Mouse (Mus musculus): ENCODE measurements around the gene Mfsd1.

GRCm38 (mm10) chr3:67583125-67583845 lies 744 bp downstream of the Mfsd1 start:
- TF ChIP-seq POLR2A (IDR thresholded peaks at IDR 0.05; ENCODE audit: borderline replicate concordance, insufficient read depth, low read length): no peak
- no peak for TF ChIP-seq CTCF (IDR thresholded peaks at IDR 0.05; ENCODE audit: borderline replicate concordance, insufficient read depth, low read depth, low read length)

All from cerebellum, adult 2 months (tissue).